Mouse (Mus musculus) myocyte (in vitro differentiated cells): ENCODE results near the gene Bpifb2.

Source experiments
- E2F4 ChIP-seq: IDR thresholded peaks from one replicate; pipeline ENCODE4 v1.6.1; 2011; ENCODE audit warnings: mild to moderate bottlenecking, control low read depth, moderate library complexity; ENCODE audit not compliant: insufficient read depth
- TCF12 ChIP-seq: IDR thresholded peaks from one replicate; pipeline ENCODE4 v1.6.1; 2011; ENCODE audit warnings: mild to moderate bottlenecking, control low read depth; ENCODE audit not compliant: poor library complexity, insufficient read depth, severe bottlenecking

DNA sequence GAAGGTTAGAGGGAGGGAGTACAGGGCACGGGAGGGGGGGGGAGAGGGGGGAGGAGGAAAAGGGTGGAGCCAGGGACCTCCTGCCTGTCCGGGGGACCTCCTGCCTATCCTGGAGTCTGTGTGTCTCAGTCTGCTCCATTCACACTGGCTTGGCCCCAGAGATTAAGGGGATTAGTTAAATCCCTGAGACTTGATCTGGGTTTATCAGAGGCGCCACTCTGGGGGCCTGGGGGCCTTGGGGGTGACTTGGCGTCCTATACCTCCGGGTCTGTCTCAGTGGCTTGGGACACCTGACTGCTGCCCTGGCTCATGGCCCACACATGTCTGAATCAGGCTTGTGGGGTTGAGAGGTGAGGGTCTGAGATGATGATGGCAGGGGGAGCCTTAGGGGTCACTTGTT lies 21.3 kb upstream of the Bpifb2 start:
- TF ChIP-seq TCF12 (no peak), E2F4 (no peak)
